Mouse (Mus musculus) kidney, embryonic 16.5 days (tissue): ENCODE results near the gene Olfr555. TPM values are rescaled to one million over a fixed set of nuclear protein-coding genes. Genes with fewer than 3 reads are reported as not detected.
"Not testable (repeated sequence)": the region's sequence is repeated elsewhere in the genome, so short reads cannot be mapped to it uniquely, and the experiment has no call there.

ENCODE experiments used
- ATAC-seq: fragments of 200-750 bp; cut with Nextera tagmentation; 2 replicates; pipeline ENCODE4 v1.8.0; 2017; ENCODE audit warnings: moderate TSS enrichment; ENCODE audit not compliant: low FRiP score, low TSS enrichment
- H3K27ac ChIP-seq: fragments of 300-500 bp; sonication (generic); 2 replicates; pipeline ENCODE4 v1.5.1; 2014; ENCODE audit warnings: low read length
- H3K27me3 ChIP-seq: fragments of 300-500 bp; sonication (generic); 2 replicates; pipeline ENCODE4 v1.6.1; 2014; ENCODE audit warnings: low read length, control low read depth, mixed read lengths; ENCODE audit not compliant: insufficient read depth
- H3K36me3 ChIP-seq: fragments of 300-500 bp; sonication (generic); 2 replicates; pipeline ENCODE4 v1.6.1; 2014; ENCODE audit warnings: low read length, control low read depth, mixed read lengths; ENCODE audit not compliant: insufficient read depth
- H3K4me1 ChIP-seq: fragments of 300-500 bp; sonication (generic); 2 replicates; pipeline ENCODE4 v1.6.1; 2014; ENCODE audit warnings: low read length, control low read depth, mixed read lengths; ENCODE audit not compliant: insufficient read depth
- H3K4me2 ChIP-seq: fragments of 300-500 bp; sonication (generic); replicated peaks from 2 replicates; pipeline ENCODE4 v1.6.1; 2014; ENCODE audit warnings: low read depth, low read length
- H3K4me3 ChIP-seq: fragments of 300-500 bp; sonication (generic); 2 replicates; pipeline ENCODE4 v1.5.1; 2014; ENCODE audit warnings: mild to moderate bottlenecking, low read length
- H3K9ac ChIP-seq: fragments of 300-500 bp; sonication (generic); replicated peaks from 2 replicates; pipeline ENCODE4 v1.6.1; 2014; ENCODE audit warnings: low read length
- H3K9me3 ChIP-seq: fragments of 300-500 bp; sonication (generic); 2 replicates; pipeline ENCODE4 v1.6.1; 2016; ENCODE audit warnings: low read length, control low read depth
- WGBS: fragments of 180-500 bp; shearing (Covaris S2); extraction: QIAGEN DNeasy Blood & Tissue Kit; methylation state at CpG from one replicate; pipeline ENCODE4 v1.1.7; 2014; 5-methylcytosine and 5-hydroxymethylcytosine counted together
- polyA plus RNA-seq: library from polyadenylated mRNA; unstranded; fragments of >200 nt; fragmentation: Nextera tagmentation; extraction: Ambion mirVana; gene quantifications from 2 replicates; pipeline ENCODE4 v1.2.1, GENCODE M21; 2015

Olfr555 gene
- polyA plus RNA-seq = not detected in 2 replicates

DNA sequence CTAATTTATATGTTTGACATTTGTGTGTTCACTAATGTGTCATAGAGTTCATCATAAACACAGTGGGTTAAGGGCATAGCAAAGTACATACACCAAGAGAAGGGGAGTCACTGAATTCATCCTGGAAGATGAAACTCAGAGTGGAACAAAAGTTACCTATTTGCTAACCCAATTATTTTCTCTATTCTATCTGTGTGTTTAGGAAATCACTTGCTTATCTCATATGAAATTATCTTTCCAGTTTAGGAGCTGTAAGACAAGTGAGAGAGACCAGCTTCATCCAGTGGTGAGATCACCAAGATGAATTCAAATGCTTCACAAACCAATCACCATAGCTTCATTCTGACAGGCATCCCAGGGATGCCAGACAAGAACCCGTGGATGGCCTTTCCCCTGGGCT lies at the start of gene Olfr555:
TSS of gene Olfr555 (plus strand) at position 301 of the 400 bp plus-strand sequence.
- Histone ChIP-seq H3K9me3 (no peaks in the 10 kb centered on the region), H3K9ac (no peak within 1 kb of the TSS), H3K4me1 (no peaks in the 10 kb centered on the region), H3K27ac (no peak within 1 kb of the TSS), H3K4me2 (no peak within 1 kb of the TSS), H3K36me3 (no peaks in the 10 kb centered on the region), H3K27me3 (no peaks in the 10 kb centered on the region), H3K4me3 (no peak within 1 kb of the TSS)
- ATAC-seq = no peak
- WGBS = 74% methylated on average over 1 of the region's 1 CpGs

DNA sequence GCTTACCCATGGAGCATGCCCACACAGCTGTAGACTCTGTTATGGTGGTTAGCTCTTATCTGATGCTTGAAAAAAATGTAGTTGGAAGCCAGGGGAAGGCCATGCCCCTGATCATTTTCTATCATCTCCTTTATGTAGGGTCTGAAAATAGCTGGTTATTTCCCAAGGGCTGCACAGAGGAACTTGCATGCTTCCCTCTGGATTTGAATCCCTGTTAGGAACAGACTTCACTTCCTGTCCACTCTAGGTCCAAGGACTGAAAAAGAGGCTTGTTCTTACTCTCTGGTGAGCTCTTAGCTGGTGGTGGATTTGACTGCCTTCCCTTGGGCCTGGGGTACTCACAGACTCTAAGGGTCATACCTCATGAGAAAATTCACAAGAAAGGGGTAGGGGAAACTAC lies 40.5 kb upstream of the Olfr555 start, which contains the start of gene Olfr553:
TSS of gene Olfr553 (minus strand) at position 101 of the 400 bp plus-strand sequence.
- Histone ChIP-seq H3K9ac (no peak within 1 kb of the TSS), H3K27me3 (no peaks in the 10 kb centered on the region), H3K36me3 (no peaks in the 10 kb centered on the region), H3K27ac (no peak within 1 kb of the TSS), H3K4me3 (no peak within 1 kb of the TSS), H3K9me3 (no peaks in the 10 kb centered on the region), H3K4me2 (no peak within 1 kb of the TSS), H3K4me1 (no peaks in the 10 kb centered on the region)
- ATAC-seq = no peak

DNA sequence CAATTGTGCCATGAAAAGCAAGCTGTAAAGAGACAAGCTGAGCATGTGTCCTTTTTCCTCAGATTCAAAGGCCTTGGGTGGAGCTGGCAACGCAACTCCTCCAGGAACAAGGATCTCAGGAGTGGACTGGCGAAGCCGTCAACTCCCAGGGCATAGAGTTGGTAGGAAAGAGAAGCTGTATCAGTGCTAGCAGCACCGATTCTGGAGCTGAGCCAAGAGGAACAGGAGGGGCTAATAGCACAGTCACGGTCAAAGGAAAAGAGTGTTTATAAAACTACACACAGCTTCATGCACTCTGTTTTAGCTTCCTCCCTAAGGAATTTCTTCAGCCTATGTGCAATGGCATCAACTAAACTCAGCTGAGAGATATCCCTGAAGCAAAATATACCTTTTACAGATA lies 39.0 kb upstream of the Olfr555 start:
- Histone ChIP-seq H3K4me1 (no peaks in the 10 kb centered on the region), H3K9me3 (no peaks in the 10 kb centered on the region), H3K36me3 (no peaks in the 10 kb centered on the region), H3K4me3 (no peak overlapping the region), H3K4me2 (no peak overlapping the region), H3K9ac (no peak overlapping the region), H3K27ac (no peak overlapping the region), H3K27me3 (no peaks in the 10 kb centered on the region)
- no peak for ATAC-seq
- WGBS = 62% methylated on average over 5 of the region's 5 CpGs

DNA sequence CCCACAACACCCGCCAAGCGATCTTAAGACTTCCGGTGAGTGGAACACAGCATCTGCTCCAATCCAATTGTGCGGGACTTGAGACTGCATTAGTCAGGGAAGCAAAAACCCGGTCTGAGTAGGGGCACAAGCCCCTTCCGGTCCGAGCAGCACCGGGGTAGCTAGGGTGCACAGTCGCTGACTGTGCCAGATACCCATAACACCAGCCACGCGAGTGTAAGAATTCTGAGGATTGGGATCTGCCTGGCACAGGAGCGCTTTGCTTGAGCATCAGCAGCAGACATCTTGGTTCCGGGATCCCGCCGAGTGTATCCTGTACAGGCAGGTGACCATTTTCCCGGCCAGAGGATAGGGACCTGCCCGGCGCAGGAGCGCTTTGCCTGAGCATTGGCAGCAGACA lies 38.3 kb upstream of the Olfr555 start:
- not testable (repeated sequence) for ATAC-seq, H3K27me3 ChIP-seq, H3K36me3 ChIP-seq, H3K9ac ChIP-seq, H3K27ac ChIP-seq, H3K4me1 ChIP-seq, H3K9me3 ChIP-seq, H3K4me2 ChIP-seq, H3K4me3 ChIP-seq
- WGBS = 91% methylated on average over 15 of the region's 19 CpGs

DNA sequence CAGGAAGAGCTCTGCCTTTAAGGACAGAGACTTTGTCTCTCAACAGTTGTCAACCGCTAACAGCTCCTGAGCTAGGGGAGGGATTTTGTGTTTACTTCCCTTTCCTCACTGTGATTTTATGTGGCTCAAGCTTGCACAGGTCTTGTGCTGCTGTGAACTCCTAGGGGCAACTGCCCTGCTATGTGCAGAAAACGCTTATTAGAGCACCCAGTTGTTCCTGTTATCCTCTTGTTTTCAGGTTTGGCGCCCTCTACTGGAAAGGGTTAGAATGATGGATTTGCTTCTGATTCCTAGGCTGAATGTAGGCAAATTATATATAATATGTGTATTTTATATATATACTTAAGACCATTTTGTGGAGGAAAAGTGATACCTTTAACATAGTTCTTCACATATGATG lies 22.0 kb upstream of the Olfr555 start:
- no peak for ATAC-seq
- WGBS = 33% methylated on average over 3 of the region's 3 CpGs
- H3K4me1 ChIP-seq = no peaks in the 10 kb centered on the region
- H3K27ac ChIP-seq = no peak overlapping the region
- no peaks in the 10 kb centered on the region for H3K36me3 ChIP-seq
- no peak overlapping the region for H3K4me3 ChIP-seq
- no peak overlapping the region for H3K4me2 ChIP-seq
- H3K9ac ChIP-seq = no peak overlapping the region
- no peaks in the 10 kb centered on the region for H3K27me3 ChIP-seq
- H3K9me3 ChIP-seq = no peaks in the 10 kb centered on the region

DNA sequence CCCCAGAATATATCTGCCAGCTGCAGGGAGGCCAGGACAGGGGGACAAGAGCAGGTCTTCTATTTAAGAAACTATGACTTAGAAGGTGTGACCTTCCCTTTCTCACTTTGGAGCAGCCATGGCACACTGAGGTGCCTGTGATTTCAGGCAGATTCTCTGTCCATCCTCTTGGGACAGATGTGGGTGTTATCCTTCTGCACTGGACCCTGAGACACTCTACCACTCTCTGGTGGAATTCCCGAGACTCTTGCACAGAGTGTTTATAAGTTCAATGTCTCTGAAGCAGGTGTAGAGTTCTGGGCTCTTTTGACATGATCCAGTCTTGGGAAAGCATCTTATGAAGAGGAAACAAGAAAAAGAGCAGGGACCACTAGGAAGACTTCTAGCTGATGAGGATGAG lies 20.5 kb upstream of the Olfr555 start, which contains the start of gene Olfr554:
TSS of gene Olfr554 (plus strand) at position 301 of the 400 bp plus-strand sequence.
- no peak for ATAC-seq
- no peak within 1 kb of the TSS for H3K4me3 ChIP-seq
- no peak within 1 kb of the TSS for H3K27ac ChIP-seq
- H3K4me1 ChIP-seq = no peaks in the 10 kb centered on the region
- no peak within 1 kb of the TSS for H3K4me2 ChIP-seq
- 68% methylated on average over 1 of the region's 1 CpGs for WGBS
- no peak within 1 kb of the TSS for H3K9ac ChIP-seq
- no peaks in the 10 kb centered on the region for H3K27me3 ChIP-seq
- H3K9me3 ChIP-seq = no peaks in the 10 kb centered on the region
- H3K36me3 ChIP-seq = no peaks in the 10 kb centered on the region

DNA sequence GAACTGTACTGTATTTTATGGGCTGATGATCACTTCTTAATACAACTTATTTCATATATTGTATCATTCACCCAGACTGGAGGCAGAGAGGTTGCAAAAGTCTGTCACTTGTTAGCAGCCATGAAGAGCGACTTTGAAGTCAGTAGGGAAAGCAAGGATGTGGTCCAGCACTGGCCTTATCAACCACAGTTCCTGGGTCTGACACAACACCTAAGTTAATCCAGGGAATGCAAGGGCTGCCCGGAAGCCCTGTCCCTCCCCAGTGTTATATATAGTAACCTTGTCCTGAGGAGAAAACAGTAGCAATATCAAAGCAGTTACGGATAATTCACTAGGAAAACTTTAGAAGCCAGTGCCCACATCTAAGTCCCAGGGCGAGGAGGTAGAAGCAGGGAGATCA lies 13.7 kb upstream of the Olfr555 start:
- H3K27me3 ChIP-seq, H3K4me2 ChIP-seq, H3K4me3 ChIP-seq, H3K36me3 ChIP-seq, H3K9me3 ChIP-seq, H3K9ac ChIP-seq, H3K27ac ChIP-seq, ATAC-seq, H3K4me1 ChIP-seq: not testable (repeated sequence)
- 80% methylated on average over 3 of the region's 4 CpGs for WGBS

DNA sequence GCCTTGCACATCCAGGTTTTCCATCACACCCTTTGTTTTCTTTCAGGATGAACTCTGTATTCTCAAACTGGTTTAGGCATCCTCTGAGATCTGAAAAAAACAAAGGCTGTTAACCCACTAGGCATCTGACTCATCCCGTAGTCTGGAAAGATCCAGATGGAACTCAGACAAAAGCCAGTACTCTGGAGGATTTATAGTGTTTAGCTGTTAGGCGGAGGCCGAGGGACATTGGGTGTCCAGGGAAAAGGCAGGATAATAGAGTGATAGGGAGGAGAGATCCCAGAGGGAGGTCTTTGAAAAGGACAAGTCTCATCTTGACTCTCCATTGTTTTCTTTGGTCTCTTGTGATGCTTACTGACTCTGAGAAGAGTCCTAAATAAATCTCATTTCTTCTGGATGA lies 6.0 kb downstream of the Olfr555 start, which contains the start of gene Olfr556:
TSS of gene Olfr556 (plus strand) at position 301 of the 400 bp plus-strand sequence.
- Histone ChIP-seq H3K4me1 (no peaks in the 10 kb centered on the region), H3K36me3 (no peaks in the 10 kb centered on the region), H3K9me3 (no peaks in the 10 kb centered on the region), H3K9ac (no peak within 1 kb of the TSS), H3K27me3 (no peaks in the 10 kb centered on the region), H3K4me2 (no peak within 1 kb of the TSS), H3K27ac (no peak within 1 kb of the TSS), H3K4me3 (no peak within 1 kb of the TSS)
- no peak for ATAC-seq
- WGBS = 36% methylated on average over 3 of the region's 3 CpGs

DNA sequence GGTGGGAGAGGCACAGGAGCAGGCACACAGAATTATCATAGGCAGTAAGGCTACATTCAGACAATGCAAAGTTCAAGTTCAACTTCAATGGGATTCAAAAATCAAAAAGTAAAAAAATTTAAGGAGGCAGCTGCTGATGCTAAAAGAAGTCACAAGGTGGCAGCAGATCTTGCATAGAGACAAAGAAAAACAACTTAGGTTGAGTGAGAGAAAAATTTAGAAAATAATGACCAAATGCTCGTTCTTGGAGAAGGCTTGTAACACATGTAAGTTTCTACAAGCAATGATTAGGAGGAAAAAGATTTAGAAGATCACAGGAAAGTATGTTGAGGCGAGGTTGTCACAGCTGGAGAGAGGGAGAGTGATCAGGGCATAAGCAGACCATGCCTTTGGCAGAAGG lies 6.8 kb downstream of the Olfr555 start:
- no peaks in the 10 kb centered on the region for H3K9me3 ChIP-seq
- H3K4me3 ChIP-seq = no peak overlapping the region
- H3K36me3 ChIP-seq = no peaks in the 10 kb centered on the region
- H3K27me3 ChIP-seq = no peaks in the 10 kb centered on the region
- 36% methylated on average over 2 of the region's 2 CpGs for WGBS
- no peak overlapping the region for H3K4me2 ChIP-seq
- ATAC-seq = no peak
- no peak overlapping the region for H3K9ac ChIP-seq
- H3K27ac ChIP-seq = no peak overlapping the region
- no peaks in the 10 kb centered on the region for H3K4me1 ChIP-seq

DNA sequence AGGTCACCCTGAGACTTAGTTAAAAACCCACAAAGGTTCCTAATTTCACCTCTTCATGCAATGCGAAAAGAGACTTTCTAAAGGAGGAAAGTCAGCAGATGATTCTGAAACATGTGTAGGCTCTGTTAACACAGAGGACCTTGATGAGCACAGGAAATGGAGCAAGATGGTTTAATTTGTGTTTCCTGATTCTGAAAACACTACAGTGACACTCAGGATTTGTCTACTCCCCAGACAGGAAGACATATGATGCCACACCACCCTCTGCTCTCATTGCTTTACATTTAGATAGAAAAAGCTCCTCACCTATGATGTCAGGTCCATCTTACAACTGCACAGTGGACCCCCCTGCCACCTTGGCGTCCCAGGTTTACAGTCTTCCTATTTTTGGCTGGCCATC lies 17.6 kb downstream of the Olfr555 start:
- no peak for ATAC-seq
- H3K27ac ChIP-seq = no peak overlapping the region
- 0 out of 2 replicates have a peak, but pooled peaks cover 4% of the 10 kb centered on the region for H3K36me3 ChIP-seq
- H3K9ac ChIP-seq = no peak overlapping the region
- H3K9me3 ChIP-seq = no peaks in the 10 kb centered on the region
- H3K4me3 ChIP-seq = no peak overlapping the region
- WGBS = 79% methylated on average over 2 of the region's 2 CpGs
- H3K4me2 ChIP-seq = no peak overlapping the region
- no peaks in the 10 kb centered on the region for H3K4me1 ChIP-seq
- H3K27me3 ChIP-seq = no peaks in the 10 kb centered on the region
